Mouse (Mus musculus) myocyte (in vitro differentiated cells): Measurements from ENCODE around the gene Thoc7. TPM values are rescaled to one million over a fixed set of nuclear protein-coding genes. Genes with fewer than 3 reads are reported as not detected.

Experiments used
- H3K27me3 ChIP-seq: one replicate; pipeline ENCODE4 v1.6.1; 2011; ENCODE audit not compliant: control insufficient read depth, insufficient read depth, insufficient read length
- H3K36me3 ChIP-seq: one replicate; pipeline ENCODE4 v1.6.1; 2011; ENCODE audit not compliant: control insufficient read depth, insufficient read depth
- H3K4me2 ChIP-seq: one replicate; pipeline ENCODE4 v1.6.1; 2011; ENCODE audit warnings: low read depth, control low read depth
- H3K4me3 ChIP-seq: one replicate; pipeline ENCODE4 v1.5.1; 2011; ENCODE audit warnings: mild to moderate bottlenecking, control low read depth, moderate library complexity
- H3K79me2 ChIP-seq: one replicate; pipeline ENCODE4 v1.6.1; 2011; ENCODE audit not compliant: control insufficient read depth, insufficient read depth
- H3ac ChIP-seq: one replicate; pipeline ENCODE4 v1.6.1; 2011; ENCODE audit not compliant: control insufficient read depth, insufficient read length
- CEBPB ChIP-seq: IDR thresholded peaks from 2 replicates; pipeline ENCODE4 v1.6.1; 2011; ENCODE audit warnings: mild to moderate bottlenecking, moderate library complexity; ENCODE audit not compliant: poor library complexity, insufficient read depth, severe bottlenecking
- E2F4 ChIP-seq: IDR thresholded peaks from one replicate; pipeline ENCODE4 v1.6.1; 2011; ENCODE audit warnings: mild to moderate bottlenecking, control low read depth, moderate library complexity; ENCODE audit not compliant: insufficient read depth
- MAX ChIP-seq: IDR thresholded peaks from one replicate; pipeline ENCODE4 v1.6.1; 2011; ENCODE audit warnings: low read depth, mild to moderate bottlenecking, control low read depth
- MYOD1 ChIP-seq, 3 experiments: IDR thresholded peaks; one replicate each; pipeline ENCODE4 v1.6.1; 2011; ENCODE audit warnings: control low read depth in 2 of 3, low read depth in 2 of 3, mild to moderate bottlenecking in 2 of 3, moderate library complexity in 1 of 3; ENCODE audit not compliant: insufficient read length in 2 of 3, control insufficient read depth in 1 of 3
- MYOG ChIP-seq, 3 experiments: IDR thresholded peaks; one replicate each; pipeline ENCODE4 v1.6.1; 2011; ENCODE audit warnings: control low read depth in 2 of 3, low read depth in 2 of 3, mild to moderate bottlenecking in 2 of 3; ENCODE audit not compliant: insufficient read length in 2 of 3, control insufficient read depth in 1 of 3, insufficient read depth in 1 of 3
- POLR2A ChIP-seq: IDR thresholded peaks from one replicate; pipeline ENCODE4 v1.6.1; 2011; ENCODE audit warnings: low read depth, mild to moderate bottlenecking, control low read depth, moderate library complexity; ENCODE audit not compliant: insufficient read length
- POLR2AphosphoS2 ChIP-seq: IDR thresholded peaks from one replicate; pipeline ENCODE4 v1.6.1; 2011; ENCODE audit warnings: low read depth, control low read depth; ENCODE audit not compliant: insufficient read length
- REST ChIP-seq: IDR thresholded peaks from one replicate; pipeline ENCODE4 v1.6.1; 2011; ENCODE audit warnings: mild to moderate bottlenecking, control low read depth, moderate library complexity; ENCODE audit not compliant: insufficient read depth, insufficient read length
- SRF ChIP-seq: IDR thresholded peaks from one replicate; pipeline ENCODE4 v1.6.1; 2011; ENCODE audit warnings: low read depth; ENCODE audit not compliant: control insufficient read depth, insufficient read length
- TCF12 ChIP-seq: IDR thresholded peaks from one replicate; pipeline ENCODE4 v1.6.1; 2011; ENCODE audit warnings: mild to moderate bottlenecking, control low read depth; ENCODE audit not compliant: poor library complexity, insufficient read depth, severe bottlenecking
- TCF3 ChIP-seq: IDR thresholded peaks from one replicate; pipeline ENCODE4 v1.6.1; 2011; ENCODE audit warnings: low read depth, control low read depth; ENCODE audit not compliant: insufficient read length
- USF1 ChIP-seq: IDR thresholded peaks from one replicate; pipeline ENCODE4 v1.6.1; 2011; ENCODE audit warnings: low read depth, mild to moderate bottlenecking, control low read depth, moderate library complexity
- polyA plus RNA-seq: library from polyadenylated mRNA; unstranded; fragments of >200 nt; fragmentation: generic; extraction: Trizol; gene quantifications from one replicate; pipeline ENCODE4 v1.2.1, GENCODE M21; 2012; ENCODE audit warnings: missing spikeins

Gene Thoc7
- polyA plus RNA-seq, 1 experiment = 66.5 TPM

DNA sequence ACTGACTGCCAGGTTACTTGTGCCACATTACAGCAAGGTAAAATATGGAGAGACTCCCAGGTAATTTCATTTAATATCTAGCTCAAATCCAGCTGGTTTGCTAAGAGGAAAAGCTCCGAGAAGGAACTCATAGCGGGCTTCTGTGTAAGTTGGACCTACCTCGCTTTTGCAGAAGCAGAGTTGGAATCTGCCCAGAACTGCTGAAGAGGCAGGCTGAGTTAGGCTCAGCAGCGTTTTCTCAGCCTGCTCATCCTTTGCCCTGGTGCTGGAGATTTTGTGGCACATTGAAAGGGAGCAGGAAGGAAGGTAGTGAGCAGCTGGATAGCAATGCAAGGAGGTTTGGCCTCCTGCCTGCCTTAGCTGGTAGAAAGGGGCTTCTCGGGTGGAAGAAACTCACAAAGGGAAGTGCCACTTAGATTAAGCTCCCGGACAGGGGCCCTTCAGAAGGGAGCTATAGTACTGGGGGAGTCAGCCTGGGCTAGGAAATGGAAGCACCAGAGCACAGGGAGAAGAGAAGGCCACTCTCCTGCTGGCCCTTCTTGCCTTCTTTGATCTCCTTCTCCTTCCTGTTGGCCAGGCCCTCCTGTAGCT lies 10.1 kb upstream of the Thoc7 start:
- no peak overlapping the region for H3K4me2 ChIP-seq
- H3ac ChIP-seq = no peak overlapping the region
- no peak for TF ChIP-seq SRF
- TF ChIP-seq MYOD1 (IDR thresholded peaks at IDR 0.05; ENCODE audit: control insufficient read depth in 1 of 3, insufficient read length in 2 of 3, low read depth in 2 of 3) = no peak
- no peak for TF ChIP-seq POLR2A
- TF ChIP-seq TCF12 = no peak
- TF ChIP-seq MAX = no peak
- no peak for TF ChIP-seq USF1
- no peak for TF ChIP-seq MYOG (IDR thresholded peaks at IDR 0.05; ENCODE audit: control insufficient read depth in 1 of 3, insufficient read depth in 1 of 3, insufficient read length in 2 of 3, low read depth in 2 of 3)
- TF ChIP-seq CEBPB = no peak
- no peak for TF ChIP-seq E2F4
- no peaks in the 10 kb centered on the region for H3K36me3 ChIP-seq
- H3K79me2 ChIP-seq = no peaks in the 10 kb centered on the region
- H3K4me3 ChIP-seq = no peak overlapping the region
- no peaks in the 10 kb centered on the region for H3K27me3 ChIP-seq

DNA sequence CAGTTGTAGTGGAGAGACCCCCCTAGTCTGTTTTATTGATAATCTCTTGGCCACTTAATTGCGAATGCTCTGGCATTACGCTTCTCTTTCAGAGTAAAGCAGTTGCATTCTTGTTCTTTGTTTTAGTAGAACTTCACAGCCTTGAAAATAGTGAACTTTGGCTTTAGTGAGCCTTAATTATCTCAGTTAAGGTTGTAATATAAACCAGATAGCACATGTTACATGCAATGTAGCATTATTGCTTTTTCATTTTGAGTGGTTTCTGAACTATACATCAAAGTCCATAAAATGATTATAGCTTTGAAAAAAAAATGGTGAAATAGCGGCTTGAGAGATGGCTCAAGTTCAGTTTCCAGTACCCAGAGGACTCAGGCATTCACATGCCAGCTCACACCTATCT lies 8.9 kb upstream of the Thoc7 start:
- H3K79me2 ChIP-seq = no peaks in the 10 kb centered on the region
- no peak overlapping the region for H3K4me2 ChIP-seq
- H3K27me3 ChIP-seq = no peaks in the 10 kb centered on the region
- H3K36me3 ChIP-seq = no peaks in the 10 kb centered on the region
- H3K4me3 ChIP-seq = no peak overlapping the region
- no peak overlapping the region for H3ac ChIP-seq
- no peak for TF ChIP-seq MAX
- TF ChIP-seq TCF12 = no peak
- no peak for TF ChIP-seq POLR2AphosphoS2
- TF ChIP-seq TCF3 = no peak
- TF ChIP-seq USF1 = no peak
- TF ChIP-seq MYOD1 (IDR thresholded peaks at IDR 0.05; ENCODE audit: control insufficient read depth in 1 of 3, insufficient read length in 2 of 3, low read depth in 2 of 3) = no peak
- no peak for TF ChIP-seq SRF
- no peak for TF ChIP-seq MYOG (IDR thresholded peaks at IDR 0.05; ENCODE audit: control insufficient read depth in 1 of 3, insufficient read depth in 1 of 3, insufficient read length in 2 of 3, low read depth in 2 of 3)
- TF ChIP-seq CEBPB = no peak
- TF ChIP-seq E2F4 = no peak
- TF ChIP-seq POLR2A = no peak
- TF ChIP-seq REST = no peak

DNA sequence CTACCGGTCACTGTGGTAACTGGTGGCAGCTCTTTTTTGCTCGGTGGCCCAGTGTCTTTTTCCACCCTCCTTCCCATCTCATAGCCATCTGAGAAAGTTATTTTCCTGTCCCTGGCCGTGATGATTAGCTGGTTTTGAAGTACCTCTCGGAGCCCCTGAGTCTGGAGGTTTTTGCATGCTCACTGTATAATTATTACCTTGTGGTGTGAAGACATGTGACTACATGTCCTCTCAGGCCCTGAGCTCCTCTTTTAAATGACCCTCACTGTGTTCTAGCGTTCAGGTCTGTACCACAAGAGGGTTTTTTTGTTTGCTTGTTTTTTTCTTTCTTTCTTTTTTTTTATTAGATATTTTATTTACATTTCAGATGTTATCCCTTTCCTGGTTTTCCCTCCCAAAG lies 6.8 kb upstream of the Thoc7 start:
- Histone ChIP-seq H3K36me3 (no peaks in the 10 kb centered on the region), H3K27me3 (no peaks in the 10 kb centered on the region), H3K4me3 (no peak overlapping the region), H3K79me2 (no peaks in the 10 kb centered on the region), H3ac (no peak overlapping the region), H3K4me2 (no peak overlapping the region)
- TF ChIP-seq POLR2AphosphoS2 = no peak
- TF ChIP-seq USF1 = no peak
- no peak for TF ChIP-seq E2F4
- TF ChIP-seq CEBPB = no peak
- TF ChIP-seq TCF12 = no peak
- no peak for TF ChIP-seq SRF
- no peak for TF ChIP-seq TCF3
- no peak for TF ChIP-seq POLR2A
- no peak for TF ChIP-seq REST
- no peak for TF ChIP-seq MYOG (IDR thresholded peaks at IDR 0.05; ENCODE audit: control insufficient read depth in 1 of 3, insufficient read depth in 1 of 3, insufficient read length in 2 of 3, low read depth in 2 of 3)
- no peak for TF ChIP-seq MAX
- TF ChIP-seq MYOD1 (IDR thresholded peaks at IDR 0.05; ENCODE audit: control insufficient read depth in 1 of 3, insufficient read length in 2 of 3, low read depth in 2 of 3) = no peak

DNA sequence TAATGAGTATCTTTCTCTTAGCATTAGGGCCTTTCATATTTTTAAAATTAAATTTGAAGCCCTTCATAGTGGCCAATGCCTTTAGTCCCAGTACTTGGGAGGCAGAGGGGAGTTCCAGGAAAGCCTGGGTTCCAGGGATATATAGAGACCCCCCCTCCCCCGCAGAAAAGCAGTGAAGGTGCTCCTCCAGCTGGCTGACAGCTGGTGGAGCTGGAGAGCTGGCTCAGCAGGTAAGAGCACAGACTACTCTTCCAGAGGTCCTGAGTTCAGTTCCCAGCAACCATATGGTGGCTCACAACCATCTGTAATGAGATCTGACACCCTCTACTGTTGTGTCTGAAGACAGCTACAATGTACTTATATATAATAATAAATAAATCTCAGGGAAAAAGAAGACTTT lies 6.0 kb upstream of the Thoc7 start:
- TF ChIP-seq POLR2AphosphoS2 = no peak
- TF ChIP-seq MYOD1 (IDR thresholded peaks at IDR 0.05; ENCODE audit: control insufficient read depth in 1 of 3, insufficient read length in 2 of 3, low read depth in 2 of 3) = no peak
- no peak for TF ChIP-seq TCF3
- no peak for TF ChIP-seq USF1
- TF ChIP-seq SRF = no peak
- TF ChIP-seq POLR2A = no peak
- TF ChIP-seq MYOG (IDR thresholded peaks at IDR 0.05; ENCODE audit: control insufficient read depth in 1 of 3, insufficient read depth in 1 of 3, insufficient read length in 2 of 3, low read depth in 2 of 3) = no peak
- no peak for TF ChIP-seq REST
- TF ChIP-seq E2F4 = no peak
- no peak for TF ChIP-seq TCF12
- TF ChIP-seq CEBPB = no peak
- no peak for TF ChIP-seq MAX
- Histone ChIP-seq H3ac (no peak overlapping the region), H3K27me3 (no peaks in the 10 kb centered on the region), H3K4me3 (no peak overlapping the region), H3K4me2 (no peak overlapping the region), H3K36me3 (no peaks in the 10 kb centered on the region), H3K79me2 (no peaks in the 10 kb centered on the region)

DNA sequence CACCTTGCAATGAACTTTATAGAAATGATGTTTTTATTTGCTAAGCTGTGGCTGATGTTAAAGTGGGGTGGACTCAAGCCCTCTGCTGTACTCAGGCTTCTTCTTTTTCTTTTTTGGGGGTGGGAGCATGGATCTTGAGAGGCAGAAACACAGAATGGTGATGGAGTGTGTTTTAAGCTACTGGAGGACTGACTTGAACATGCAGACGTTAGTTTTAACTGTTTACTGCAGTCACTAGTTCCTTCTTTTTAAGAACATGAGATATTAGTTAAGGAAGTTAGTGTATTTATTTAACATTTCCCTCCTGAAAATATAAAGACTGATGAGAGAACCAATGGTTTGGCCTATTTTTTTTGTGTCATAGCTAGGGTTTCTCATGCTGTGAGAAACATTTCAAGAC lies 1.9 kb upstream of the Thoc7 start:
- Histone ChIP-seq H3K79me2 (peaks cover 22% of the 10 kb centered on the region), H3K36me3 (no peaks in the 10 kb centered on the region), H3K27me3 (no peaks in the 10 kb centered on the region), H3ac (no peak overlapping the region), H3K4me2 (no peak overlapping the region), H3K4me3 (no peak overlapping the region)
- TF ChIP-seq POLR2A (no peak), MYOD1 (IDR thresholded peaks at IDR 0.05; ENCODE audit: control insufficient read depth in 1 of 3, insufficient read length in 2 of 3, low read depth in 2 of 3) (no peak), CEBPB (no peak), MAX (no peak), TCF3 (no peak), MYOG (IDR thresholded peaks at IDR 0.05; ENCODE audit: control insufficient read depth in 1 of 3, insufficient read depth in 1 of 3, insufficient read length in 2 of 3, low read depth in 2 of 3) (no peak), REST (no peak), POLR2AphosphoS2 (no peak), E2F4 (no peak), SRF (no peak), TCF12 (no peak), USF1 (no peak)
